8 mouse cellular contexts compared by ENCODE assay signal in the genomic region with DNA sequence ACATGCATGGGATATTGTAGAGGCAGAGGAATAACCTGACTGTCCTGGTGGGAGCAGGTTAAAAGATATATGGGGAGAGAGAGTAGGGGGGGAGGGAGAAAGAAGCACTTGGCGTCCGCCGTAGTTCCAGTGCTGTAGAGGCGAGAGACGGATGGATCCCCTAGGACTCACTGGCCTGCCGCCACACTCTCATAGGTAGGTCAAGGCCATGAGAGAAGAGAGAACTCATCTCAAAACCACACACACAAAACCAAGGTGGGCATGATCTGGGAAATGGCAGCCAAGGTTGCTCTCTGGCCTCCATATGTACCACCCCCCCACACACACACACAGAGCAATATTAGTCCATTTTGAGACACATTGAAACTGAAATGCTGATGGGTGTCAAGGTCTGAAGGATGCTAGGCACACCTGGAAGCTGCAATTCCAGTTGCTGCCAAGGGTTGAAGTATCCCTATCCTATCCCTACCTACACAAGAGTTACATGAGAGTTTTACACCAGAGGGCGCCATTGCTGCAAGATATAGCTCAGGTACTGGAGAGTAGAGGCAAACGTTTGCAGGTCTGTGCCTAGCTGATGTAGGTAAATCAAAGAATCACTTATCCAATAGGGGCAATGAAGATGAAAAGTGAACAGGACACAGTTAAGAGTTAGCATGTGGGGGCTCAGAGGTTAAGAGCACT. TPM values are rescaled to one million over a fixed set of nuclear protein-coding genes. Genes with fewer than 3 reads are reported as not detected.
DNase-seq lines count a peak whose midpoint lies in the region; ATAC-seq and TF ChIP-seq lines count a peak whose summit lies in the region.

No protein-coding gene starts in this region.

- H3K4me3 ChIP-seq in heart, embryonic 12.5 days = 0 out of 2 replicates have a peak overlapping the region, but pooled peaks have one; percentile 98
- no peak overlapping the region for H3K4me3 ChIP-seq in kidney, postnatal 0 days (replicated peaks; ENCODE audit: low read depth, low read length)
- H3K4me3 ChIP-seq in liver, postnatal 0 days (ENCODE audit: low read depth, low read length) = no peak overlapping the region

- DNase-seq in right cerebral cortex, adult 18-20 months = peak; percentile 70
- no peak for DNase-seq in right cerebral cortex, postnatal 25 days
- peak; percentile 84 to 87 for DNase-seq in cerebellum, postnatal 10 days
- peak; percentile 91 for DNase-seq in kidney, postnatal 0 days (ENCODE audit: low spot score)
- DNase-seq in liver, postnatal 0 days = peak; percentile 68
- peak; percentile 55 for DNase-seq in retina, adult 2 months (ENCODE audit: low read depth, low spot score)
- no peak for DNase-seq in urinary bladder, postnatal 4 days (ENCODE audit: low spot score in 2 of 2)

- WGBS in heart, embryonic 12.5 days = 74% methylated on average over 8 of the region's 8 CpGs
- WGBS in kidney, postnatal 0 days = 59% methylated on average over 8 of the region's 8 CpGs
- 68% methylated on average over 8 of the region's 8 CpGs for WGBS in liver, postnatal 0 days (ENCODE audit: insufficient replicate concordance)

- H3K9ac ChIP-seq in heart, embryonic 12.5 days = no peak overlapping the region
- peak overlapping the region; percentile 52; the same call in 1 of the 2 replicates for H3K9ac ChIP-seq in kidney, postnatal 0 days (ENCODE audit: low read depth, low read length)
- no peak overlapping the region for H3K9ac ChIP-seq in liver, postnatal 0 days (replicated peaks)

- H3K36me3 ChIP-seq in heart, embryonic 12.5 days = peaks cover 11% of the 10 kb centered on the region
- peaks cover 6% of the 10 kb centered on the region; the same call in 1 of the 2 replicates for H3K36me3 ChIP-seq in kidney, postnatal 0 days (ENCODE audit: insufficient read depth, low read length)
- H3K36me3 ChIP-seq in liver, postnatal 0 days (replicated peaks; ENCODE audit: insufficient read depth, low read length) = peaks cover 9% of the 10 kb centered on the region

- peak overlapping the region; percentile 81; the same call in 1 of the 2 replicates for H3K27ac ChIP-seq in heart, embryonic 12.5 days (ENCODE audit: poor library complexity, severe bottlenecking)
- H3K27ac ChIP-seq in kidney, postnatal 0 days = peak overlapping the region; percentile 98
- H3K27ac ChIP-seq in liver, postnatal 0 days (ENCODE audit: low read depth) = no peak overlapping the region

- H3K4me2 ChIP-seq in heart, embryonic 12.5 days = peak overlapping the region; percentile 87; the same call in 1 of the 2 replicates
- peak overlapping the region; percentile 53; the same call in 1 of the 2 replicates for H3K4me2 ChIP-seq in kidney, postnatal 0 days (ENCODE audit: low read length)
- H3K4me2 ChIP-seq in liver, postnatal 0 days (ENCODE audit: low read depth, low read length) = 0 out of 2 replicates have a peak overlapping the region, but pooled peaks have one; percentile 92

- no peak for TF ChIP-seq EP300 in liver, postnatal 0 days (IDR thresholded peaks at IDR 0.05; ENCODE audit: low read depth)

- H3K4me1 ChIP-seq in heart, embryonic 12.5 days (replicated peaks) = peaks cover 34% of the 10 kb centered on the region
- H3K4me1 ChIP-seq in kidney, postnatal 0 days (replicated peaks; ENCODE audit: insufficient read depth, low read length) = peaks cover 23% of the 10 kb centered on the region; the same call in 1 of the 2 replicates
- H3K4me1 ChIP-seq in liver, postnatal 0 days (ENCODE audit: insufficient read depth) = peaks cover 21% of the 10 kb centered on the region

- peak; percentile 83 for TF ChIP-seq CTCF in kidney, postnatal 0 days (IDR thresholded peaks at IDR 0.05; ENCODE audit: low read depth)
- TF ChIP-seq CTCF in liver, postnatal 0 days (IDR thresholded peaks at IDR 0.05; ENCODE audit: low read depth) = peak; percentile 85

- H3K27me3 ChIP-seq in heart, embryonic 12.5 days (replicated peaks) = no peaks in the 10 kb centered on the region
- H3K27me3 ChIP-seq in kidney, postnatal 0 days (ENCODE audit: insufficient read depth, low read length) = no peaks in the 10 kb centered on the region
- no peaks in the 10 kb centered on the region for H3K27me3 ChIP-seq in liver, postnatal 0 days (ENCODE audit: insufficient read depth, low read length)

- ATAC-seq in heart, embryonic 12.5 days (ENCODE audit: insufficient number of reproducible peaks, low FRiP score) = no peak
- ATAC-seq in kidney, postnatal 0 days (replicated peaks; ENCODE audit: low FRiP score, low read depth) = no peak
- ATAC-seq in liver, postnatal 0 days = no peak

- H3K9me3 ChIP-seq in heart, embryonic 12.5 days (replicated peaks) = no peaks in the 10 kb centered on the region
- no peaks in the 10 kb centered on the region for H3K9me3 ChIP-seq in kidney, postnatal 0 days (replicated peaks; ENCODE audit: low read length)
- no peaks in the 10 kb centered on the region for H3K9me3 ChIP-seq in liver, postnatal 0 days (ENCODE audit: low read length)

RNA-seq across cellular contexts. Expression of gene Prrc2a, which starts 1.8 kb away (rescaled TPM):
- polyA plus RNA-seq in heart, embryonic 12.5 days (2016; fragmentation: Nextera tagmentation; extraction: Ambion mirVana) = 132 and 148 TPM in 2 replicates
- 79.2 and 94.5 TPM in 2 replicates for polyA plus RNA-seq in kidney, postnatal 0 days (2015; fragmentation: Nextera tagmentation; extraction: Ambion mirVana)
- 28.0 and 32.9 TPM in 2 replicates for polyA plus RNA-seq in liver, postnatal 0 days (2015; fragmentation: Nextera tagmentation; extraction: Ambion mirVana)

RNA-seq across cellular contexts. Expression of gene Aif1, which starts 9.4 kb away (rescaled TPM):
- 4.3 and 4.4 TPM in 2 replicates for polyA plus RNA-seq in heart, embryonic 12.5 days (2016; fragmentation: Nextera tagmentation; extraction: Ambion mirVana)
- 13.1 and 14.8 TPM in 2 replicates for polyA plus RNA-seq in kidney, postnatal 0 days (2015; fragmentation: Nextera tagmentation; extraction: Ambion mirVana)
- polyA plus RNA-seq in liver, postnatal 0 days (2015; fragmentation: Nextera tagmentation; extraction: Ambion mirVana) = 34.1 and 39.1 TPM in 2 replicates

RNA-seq across cellular contexts. Expression of gene Lst1, which starts 21.7 kb away (rescaled TPM):
- 3.3 and 5.2 TPM in 2 replicates for polyA plus RNA-seq in heart, embryonic 12.5 days (2016; fragmentation: Nextera tagmentation; extraction: Ambion mirVana)
- polyA plus RNA-seq in kidney, postnatal 0 days (2015; fragmentation: Nextera tagmentation; extraction: Ambion mirVana) = 11.4 and 15.0 TPM in 2 replicates
- polyA plus RNA-seq in liver, postnatal 0 days (2015; fragmentation: Nextera tagmentation; extraction: Ambion mirVana) = 41.2 and 44.2 TPM in 2 replicates

RNA-seq across cellular contexts. Expression of gene Ltb, which starts 27.7 kb away (rescaled TPM):
- polyA plus RNA-seq in heart, embryonic 12.5 days (2016; fragmentation: Nextera tagmentation; extraction: Ambion mirVana) = 0.14 and 0.31 TPM in 2 replicates
- polyA plus RNA-seq in kidney, postnatal 0 days (2015; fragmentation: Nextera tagmentation; extraction: Ambion mirVana) = 0.98 and 1.0 TPM in 2 replicates
- 5.3 and 6.0 TPM in 2 replicates for polyA plus RNA-seq in liver, postnatal 0 days (2015; fragmentation: Nextera tagmentation; extraction: Ambion mirVana)

RNA-seq across cellular contexts. Expression of gene Bag6, which starts 31.5 kb away (rescaled TPM):
- 56.1 and 61.6 TPM in 2 replicates for polyA plus RNA-seq in heart, embryonic 12.5 days (2016; fragmentation: Nextera tagmentation; extraction: Ambion mirVana)
- polyA plus RNA-seq in kidney, postnatal 0 days (2015; fragmentation: Nextera tagmentation; extraction: Ambion mirVana) = 46.0 and 50.2 TPM in 2 replicates
- 16.5 and 19.7 TPM in 2 replicates for polyA plus RNA-seq in liver, postnatal 0 days (2015; fragmentation: Nextera tagmentation; extraction: Ambion mirVana)

Comparison
In these comparisons a context has a peak if more than half of its experiments do, and no peak if none do; other contexts are left out.
1. DNase-seq: peak in right cerebral cortex, adult 18-20 months (single experiment), cerebellum, postnatal 10 days (2 of 2), kidney, postnatal 0 days (single experiment), liver, postnatal 0 days (single experiment) and retina, adult 2 months (single experiment); none in right cerebral cortex, postnatal 25 days (single experiment) and urinary bladder, postnatal 4 days (0 of 2).
2. Peak in every context shown above with its lines, with median percentiles within 50 percentile points of each other: H3K4me2 ChIP-seq.